Mouse (Mus musculus) stomach, embryonic 15.5 days (tissue): Measurements from ENCODE around the gene BC024978. TPM values are rescaled to one million over a fixed set of nuclear protein-coding genes. Genes with fewer than 3 reads are reported as not detected.

ENCODE experiments used
- ATAC-seq: fragments of 200-750 bp; cut with Nextera tagmentation; 2 replicates; pipeline ENCODE4 v1.8.0; 2017; ENCODE audit warnings: low read depth, moderate number of reproducible peaks, moderate TSS enrichment; ENCODE audit not compliant: insufficient read depth, low FRiP score
- H3K27ac ChIP-seq: fragments of 300-500 bp; sonication (generic); 2 replicates; pipeline ENCODE4 v1.5.1; 2015; ENCODE audit warnings: mild to moderate bottlenecking, inconsistent platforms
- H3K27me3 ChIP-seq: fragments of 300-500 bp; sonication (generic); replicated peaks from 2 replicates; pipeline ENCODE4 v1.6.1; 2015; ENCODE audit warnings: inconsistent platforms
- H3K36me3 ChIP-seq: fragments of 300-500 bp; sonication (generic); 2 replicates; pipeline ENCODE4 v1.6.1; 2015; ENCODE audit warnings: inconsistent platforms
- H3K4me1 ChIP-seq: fragments of 300-500 bp; sonication (generic); 2 replicates; pipeline ENCODE4 v1.6.1; 2015; ENCODE audit warnings: inconsistent platforms
- H3K4me2 ChIP-seq: fragments of 300-500 bp; sonication (generic); 2 replicates; pipeline ENCODE4 v1.6.1; 2015; ENCODE audit warnings: mild to moderate bottlenecking, inconsistent platforms
- H3K4me3 ChIP-seq: fragments of 300-500 bp; sonication (generic); replicated peaks from 2 replicates; pipeline ENCODE4 v1.5.1; 2015; ENCODE audit warnings: inconsistent platforms
- H3K9ac ChIP-seq: fragments of 300-500 bp; sonication (generic); 2 replicates; pipeline ENCODE4 v1.6.1; 2015; ENCODE audit warnings: inconsistent platforms
- H3K9me3 ChIP-seq: fragments of 300-500 bp; sonication (generic); 2 replicates; pipeline ENCODE4 v1.6.1; 2016; ENCODE audit warnings: inconsistent platforms
- WGBS: fragments of 180-500 bp; shearing (Covaris S2); methylation state at CpG from one replicate; pipeline ENCODE4 v1.1.7; 2015; 5-methylcytosine and 5-hydroxymethylcytosine counted together
- polyA plus RNA-seq: library from polyadenylated mRNA; unstranded; fragments of >200 nt; fragmentation: Nextera tagmentation; extraction: Ambion mirVana; gene quantifications from 2 replicates; pipeline ENCODE4 v1.2.1, GENCODE M21; 2015

BC024978 gene
- polyA plus RNA-seq, 1 experiment from 2014 or later: 3.1 TPM

DNA sequence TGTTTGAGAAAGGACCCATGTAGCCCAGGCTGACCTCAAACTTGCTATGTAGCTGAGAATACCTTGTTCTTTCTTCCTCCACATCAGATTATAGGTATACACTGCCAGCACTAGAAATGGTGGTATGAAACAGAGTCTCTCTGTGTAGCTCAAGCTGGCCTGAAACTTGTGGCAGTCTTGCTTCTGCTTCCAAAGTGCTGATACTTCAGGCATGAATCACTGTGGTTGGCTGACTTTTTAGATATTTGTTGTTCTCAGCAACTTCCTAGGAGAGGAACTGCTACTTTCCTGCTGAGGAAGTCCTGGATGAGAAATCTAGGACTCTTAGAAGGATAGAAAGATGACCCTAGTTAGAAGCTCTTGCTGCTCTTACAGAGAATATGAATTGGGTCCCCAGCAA, 2.8 kb downstream of the BC024978 start:
- H3K4me2 ChIP-seq: no peak overlapping the region

DNA sequence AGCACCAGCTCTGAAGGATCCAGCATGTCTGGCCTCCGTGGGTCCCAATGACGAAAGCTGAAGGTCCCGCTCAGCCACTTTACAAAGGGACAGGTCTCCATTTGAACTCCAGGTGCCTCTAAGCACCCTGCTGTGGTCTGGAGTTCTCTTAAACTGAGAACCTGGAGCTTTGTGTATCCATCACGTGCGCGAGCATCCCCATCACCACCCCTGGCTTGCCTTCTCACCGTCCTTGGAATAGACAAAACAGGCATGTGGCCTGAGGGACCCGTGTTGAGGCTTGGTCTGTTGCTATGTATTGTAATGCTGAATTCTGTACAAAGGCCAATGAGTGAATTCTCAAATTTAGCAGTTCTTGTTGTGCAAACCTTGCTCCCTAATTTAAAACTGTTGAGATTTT, 3.2 kb downstream of the BC024978 start:
- peaks cover 19% of the 10 kb centered on the region; the same call in 1 of the 2 replicates for H3K36me3 ChIP-seq

More for the DNA sequence above, 2.8 kb downstream of the BC024978 start:
- H3K27me3 ChIP-seq: no peaks in the 10 kb centered on the region
- ATAC-seq: no peak
- no peak overlapping the region for H3K4me3 ChIP-seq
- no peak overlapping the region for H3K27ac ChIP-seq
- no peaks in the 10 kb centered on the region for H3K9me3 ChIP-seq
- peaks cover 17% of the 10 kb centered on the region for H3K4me1 ChIP-seq
- peaks cover 23% of the 10 kb centered on the region; the same call in 1 of the 2 replicates for H3K36me3 ChIP-seq
- H3K9ac ChIP-seq: no peak overlapping the region

DNA sequence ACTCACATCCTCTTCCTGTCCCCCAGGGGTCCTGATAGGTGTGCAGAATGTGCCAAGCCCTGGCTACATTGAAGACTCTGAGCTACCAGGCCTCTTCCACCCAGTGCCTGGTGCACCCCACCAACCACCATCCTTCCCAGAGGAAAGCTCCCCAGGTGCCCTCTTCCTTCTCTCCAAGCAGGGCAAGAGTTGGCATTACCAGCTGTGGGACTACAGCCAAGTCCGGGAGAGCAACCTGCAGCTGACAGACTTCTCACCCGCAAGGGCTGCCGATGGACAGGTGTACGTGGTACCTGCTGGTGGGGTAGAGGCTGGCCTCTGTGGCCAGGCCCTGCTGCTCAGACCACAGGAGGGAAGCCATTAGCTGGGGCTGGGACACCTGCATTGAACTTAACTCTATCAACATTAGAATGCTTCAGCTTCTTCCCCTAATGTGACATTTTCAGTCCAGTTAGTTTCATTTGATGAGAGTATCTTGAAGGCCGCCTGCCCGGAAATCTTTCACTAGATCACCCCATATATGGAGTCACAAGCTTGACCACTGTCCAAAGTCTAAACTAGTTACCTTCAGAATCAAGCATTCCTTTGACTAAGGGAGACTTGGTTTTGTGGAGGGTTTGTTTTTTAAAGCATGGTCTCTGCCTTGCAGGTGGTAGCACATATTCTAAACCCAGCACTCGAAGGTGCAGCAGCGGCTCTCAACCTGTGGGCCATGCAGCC, 8.3 kb downstream of the BC024978 start:
- Histone ChIP-seq H3K9ac (no peak overlapping the region), H3K4me3 (no peak overlapping the region), H3K9me3 (no peaks in the 10 kb centered on the region), H3K27ac (no peak overlapping the region), H3K4me1 (no peaks in the 10 kb centered on the region), H3K36me3 (peaks cover 22% of the 10 kb centered on the region; the same call in 1 of the 2 replicates), H3K4me2 (no peak overlapping the region), H3K27me3 (no peaks in the 10 kb centered on the region)
- 94% methylated on average over 8 of the region's 8 CpGs for WGBS
- ATAC-seq: no peak; the same call in 1 of the 2 replicates

More for the DNA sequence above, 3.2 kb downstream of the BC024978 start:
- Histone ChIP-seq H3K4me1 (peaks cover 12% of the 10 kb centered on the region; the same call in 1 of the 2 replicates), H3K27me3 (no peaks in the 10 kb centered on the region), H3K27ac (no peak overlapping the region), H3K4me3 (no peak overlapping the region), H3K9me3 (no peaks in the 10 kb centered on the region), H3K9ac (no peak overlapping the region), H3K4me2 (no peak overlapping the region)
- ATAC-seq: no peak
- WGBS: 91% methylated on average over 8 of the region's 8 CpGs

DNA sequence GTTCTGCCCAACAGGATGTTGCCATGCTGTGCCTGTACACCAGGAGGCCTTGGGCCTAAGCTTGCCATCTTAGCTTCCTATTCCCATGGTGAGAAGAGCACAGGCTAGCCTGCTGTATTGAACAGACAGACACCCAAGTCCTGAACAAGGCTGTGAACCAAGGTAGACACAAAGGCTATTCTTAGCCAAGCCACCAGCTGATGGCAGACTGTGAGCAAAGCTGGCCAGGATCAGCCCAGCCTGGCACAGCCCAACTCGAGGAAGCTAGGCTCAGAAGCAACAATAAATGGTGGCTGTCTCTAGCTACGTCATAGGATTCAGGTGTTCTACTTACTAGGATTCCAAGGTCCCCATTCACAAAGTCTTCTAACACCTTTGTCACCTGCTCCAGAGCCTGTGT, 17.0 kb downstream of the BC024978 start:
- 83% methylated on average over 2 of the region's 2 CpGs for WGBS
- no peaks in the 10 kb centered on the region for H3K9me3 ChIP-seq
- no peak overlapping the region for H3K4me2 ChIP-seq
- H3K36me3 ChIP-seq: peaks cover 42% of the 10 kb centered on the region
- H3K4me3 ChIP-seq: no peak overlapping the region
- ATAC-seq: no peak
- H3K4me1 ChIP-seq: no peaks in the 10 kb centered on the region
- no peak overlapping the region for H3K27ac ChIP-seq
- H3K9ac ChIP-seq: no peak overlapping the region
- no peaks in the 10 kb centered on the region for H3K27me3 ChIP-seq

DNA sequence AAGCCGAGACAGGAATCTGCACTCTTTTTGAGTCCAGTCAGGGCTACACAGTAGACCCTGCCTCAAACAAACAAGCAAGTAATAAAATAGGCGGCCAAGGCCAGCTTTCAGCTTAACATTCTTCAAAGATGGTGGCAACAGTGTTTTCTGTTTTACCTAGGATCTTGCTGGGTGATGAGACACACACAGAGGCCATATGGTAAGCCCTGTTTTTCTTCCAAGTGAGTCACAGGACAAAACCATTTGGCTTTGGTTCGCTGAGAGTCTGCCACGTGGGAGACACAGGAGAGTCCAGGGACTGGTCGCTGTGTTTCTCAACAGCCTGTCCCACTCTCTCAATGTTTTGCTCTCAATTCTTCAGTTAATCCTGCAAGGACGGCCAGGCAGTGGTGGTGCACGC, 23.0 kb downstream of the BC024978 start:
- 81% methylated on average over 7 of the region's 7 CpGs for WGBS
- Histone ChIP-seq H3K36me3 (peaks cover 19% of the 10 kb centered on the region), H3K9ac (no peak overlapping the region), H3K9me3 (no peaks in the 10 kb centered on the region), H3K4me3 (no peak overlapping the region), H3K27ac (no peak overlapping the region), H3K4me1 (no peaks in the 10 kb centered on the region), H3K27me3 (no peaks in the 10 kb centered on the region), H3K4me2 (no peak overlapping the region)
- no peak for ATAC-seq

DNA sequence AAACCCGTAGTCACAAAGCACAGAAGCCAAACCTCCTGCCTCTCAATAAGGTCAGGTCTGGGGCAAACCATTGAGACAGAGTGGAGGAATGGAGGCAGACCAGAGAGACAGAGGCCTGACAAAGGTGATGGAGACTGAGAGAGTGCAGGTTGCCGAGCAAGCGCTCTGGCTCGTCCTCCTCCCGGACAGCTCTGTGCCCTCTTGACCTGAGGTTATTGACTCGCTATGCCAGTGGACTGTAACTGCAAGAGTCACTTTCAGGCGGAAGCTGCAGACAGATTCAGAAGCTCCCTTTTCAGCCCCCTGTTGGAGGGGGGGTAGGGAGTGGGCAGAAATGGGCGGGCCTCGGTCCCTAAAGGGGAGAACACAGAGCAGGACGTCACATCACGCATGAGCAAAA, 24.4 kb downstream of the BC024978 start:
- Histone ChIP-seq H3K4me1 (peaks cover 8% of the 10 kb centered on the region), H3K36me3 (peaks cover 16% of the 10 kb centered on the region), H3K4me3 (no peak overlapping the region), H3K9me3 (no peaks in the 10 kb centered on the region), H3K9ac (no peak overlapping the region), H3K4me2 (no peak overlapping the region), H3K27me3 (no peaks in the 10 kb centered on the region), H3K27ac (no peak overlapping the region)
- WGBS: 75% methylated on average over 11 of the region's 11 CpGs
- ATAC-seq: no peak

DNA sequence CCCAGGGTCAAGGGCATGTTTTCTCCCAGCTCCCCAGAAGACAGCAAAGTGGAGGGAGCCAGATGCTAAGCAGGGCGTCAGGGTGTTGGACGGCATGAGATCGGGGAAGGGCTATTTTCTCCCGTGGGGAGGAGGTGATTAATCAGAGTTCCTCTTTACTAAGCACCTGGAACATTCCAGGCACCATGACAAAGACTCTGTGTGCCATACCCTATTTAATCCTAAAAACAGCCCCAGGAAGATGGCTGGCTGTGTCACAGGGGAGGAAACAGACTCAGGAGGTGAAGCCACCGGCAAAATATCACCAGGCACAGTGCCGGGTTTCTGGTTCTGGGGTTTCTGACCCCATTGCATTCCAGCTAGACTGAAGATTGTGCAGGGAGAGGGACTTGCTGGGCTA, 26.4 kb downstream of the BC024978 start:
- Histone ChIP-seq H3K36me3 (peaks cover 12% of the 10 kb centered on the region; the same call in 1 of the 2 replicates), H3K27me3 (no peaks in the 10 kb centered on the region), H3K9ac (no peak overlapping the region), H3K4me2 (no peak overlapping the region), H3K27ac (no peak overlapping the region), H3K4me1 (peaks cover 28% of the 10 kb centered on the region), H3K4me3 (no peak overlapping the region), H3K9me3 (no peaks in the 10 kb centered on the region)
- WGBS: 56% methylated on average over 6 of the region's 6 CpGs
- no peak for ATAC-seq

DNA sequence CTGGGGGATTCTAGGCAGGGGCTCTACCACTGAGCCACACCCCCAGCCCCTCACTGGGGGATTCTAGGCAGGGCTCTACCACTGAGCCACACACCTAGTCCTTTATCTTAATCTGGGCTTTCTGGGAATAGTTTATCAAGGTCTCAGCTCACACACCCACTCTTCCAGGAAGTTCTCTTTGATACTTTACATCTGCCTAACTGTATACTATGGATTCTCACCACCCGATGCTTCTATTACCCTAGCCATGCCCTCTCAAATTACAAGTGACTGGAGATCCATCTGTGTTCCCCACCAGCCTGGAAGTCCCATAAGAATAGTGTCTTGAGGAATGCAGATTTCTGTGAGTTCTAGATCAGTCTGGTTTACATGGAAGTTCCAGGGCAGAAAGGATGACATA, 27.0 kb downstream of the BC024978 start:
- Histone ChIP-seq H3K27me3 (no peaks in the 10 kb centered on the region), H3K4me2 (no peak overlapping the region), H3K9me3 (no peaks in the 10 kb centered on the region), H3K36me3 (peaks cover 12% of the 10 kb centered on the region; the same call in 1 of the 2 replicates), H3K4me1 (peaks cover 34% of the 10 kb centered on the region), H3K9ac (no peak overlapping the region), H3K27ac (no peak overlapping the region), H3K4me3 (no peak overlapping the region)
- no peak; the same call in 1 of the 2 replicates for ATAC-seq
- 61% methylated on average over 1 of the region's 1 CpGs for WGBS

DNA sequence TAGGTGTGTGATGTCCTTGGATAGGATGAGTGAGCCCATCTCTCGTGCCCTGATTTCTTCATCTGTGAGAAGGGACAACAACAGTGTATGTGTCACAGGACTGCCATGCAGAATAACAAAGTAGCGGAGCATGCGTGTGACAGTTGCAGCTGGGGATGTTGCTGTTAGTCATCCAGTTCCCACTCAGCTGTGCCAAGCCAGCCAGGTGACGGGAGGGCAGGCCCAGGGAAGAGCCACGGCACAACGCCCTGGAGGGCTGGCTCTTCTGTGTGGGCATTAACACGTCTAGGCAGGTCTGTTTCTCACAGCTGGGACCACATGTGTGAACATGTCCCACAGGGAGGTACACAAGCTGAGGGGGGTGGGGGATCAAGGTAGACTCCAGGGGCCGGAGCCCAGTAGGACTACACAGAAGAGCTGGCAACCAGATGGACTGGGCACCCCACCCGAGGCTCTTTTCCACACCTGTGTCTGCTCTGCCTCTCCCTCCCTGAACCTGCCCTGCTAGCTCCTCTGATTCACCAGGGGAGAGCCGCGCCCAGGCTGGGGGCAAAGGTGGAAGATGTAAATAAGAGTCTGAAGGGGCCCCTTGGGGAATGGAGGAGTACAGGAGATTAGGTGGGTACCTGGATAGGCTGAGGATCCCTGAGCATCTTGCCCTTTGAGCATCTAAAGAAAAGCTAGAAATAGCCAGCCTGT, 29.4 kb downstream of the BC024978 start:
- Histone ChIP-seq H3K4me2 (peak overlapping the region; percentile 79), H3K4me3 (peak overlapping the region; percentile 90), H3K4me1 (peaks cover 42% of the 10 kb centered on the region), H3K36me3 (0 out of 2 replicates have a peak, but pooled peaks cover under 1% of the 10 kb centered on the region), H3K27ac (peak overlapping the region; percentile 77), H3K9me3 (no peaks in the 10 kb centered on the region), H3K27me3 (no peaks in the 10 kb centered on the region), H3K9ac (no peak overlapping the region; the same call in 1 of the 2 replicates)
- 54% methylated on average over 11 of the region's 11 CpGs for WGBS
- ATAC-seq: peak; percentile 27

DNA sequence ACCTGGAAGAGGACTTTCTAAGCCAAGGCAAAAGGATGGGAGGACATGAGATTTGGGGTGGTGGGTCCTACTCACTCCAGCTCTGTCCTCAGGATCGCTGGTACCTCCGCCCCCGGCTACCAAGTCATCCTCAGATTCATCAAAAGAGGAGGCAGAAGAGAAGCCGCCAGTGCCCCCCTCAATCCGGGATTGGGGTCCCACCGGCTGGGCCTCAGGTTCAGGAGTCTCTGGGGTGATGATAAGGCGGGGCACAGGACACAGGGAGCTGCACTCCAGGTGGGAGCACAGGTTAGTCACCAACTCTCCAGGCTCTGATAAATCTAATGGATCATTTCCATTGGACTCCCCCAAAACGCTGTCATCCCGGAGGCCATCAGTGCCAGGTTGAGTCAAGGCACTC, 31.7 kb downstream of the BC024978 start:
- Histone ChIP-seq H3K4me1 (peaks cover 50% of the 10 kb centered on the region), H3K27me3 (no peaks in the 10 kb centered on the region), H3K9me3 (no peaks in the 10 kb centered on the region), H3K9ac (peak overlapping the region; percentile 94; the same call in 1 of the 2 replicates), H3K4me2 (peak overlapping the region; percentile 79), H3K4me3 (peak overlapping the region; percentile 90), H3K27ac (peak overlapping the region; percentile 91; the same call in 1 of the 2 replicates), H3K36me3 (no peaks in the 10 kb centered on the region)
- ATAC-seq: no peak
- WGBS: 27% methylated on average over 9 of the region's 9 CpGs

DNA sequence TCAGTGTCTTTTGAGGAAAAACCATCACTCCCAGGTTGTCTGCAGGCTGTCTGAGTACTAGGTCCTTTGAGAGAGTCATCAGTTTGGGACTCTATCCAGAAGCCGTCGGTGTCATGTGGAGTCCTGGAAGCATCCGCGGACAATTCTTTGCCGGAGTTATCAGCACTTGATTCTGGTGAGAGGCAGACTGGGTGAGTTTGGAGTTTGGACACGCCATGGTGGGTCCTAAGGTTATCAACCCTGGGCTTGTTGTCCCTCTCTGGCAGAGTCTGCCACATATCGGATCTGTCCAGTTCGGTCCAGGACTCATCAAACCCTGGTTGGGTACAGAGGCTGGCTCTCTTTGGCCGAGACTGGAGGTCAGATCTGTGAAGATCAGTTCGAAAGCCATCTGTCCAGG, 32.1 kb downstream of the BC024978 start:
- under 1% methylated on average over 10 of the region's 10 CpGs for WGBS
- peaks cover 54% of the 10 kb centered on the region for H3K4me1 ChIP-seq
- H3K27ac ChIP-seq: peak overlapping the region; percentile 91
- no peaks in the 10 kb centered on the region for H3K9me3 ChIP-seq
- no peaks in the 10 kb centered on the region for H3K27me3 ChIP-seq
- ATAC-seq: no peak
- peak overlapping the region; percentile 94 for H3K9ac ChIP-seq
- H3K4me3 ChIP-seq: peak overlapping the region; percentile 90
- no peaks in the 10 kb centered on the region for H3K36me3 ChIP-seq
- peak overlapping the region; percentile 79 for H3K4me2 ChIP-seq

DNA sequence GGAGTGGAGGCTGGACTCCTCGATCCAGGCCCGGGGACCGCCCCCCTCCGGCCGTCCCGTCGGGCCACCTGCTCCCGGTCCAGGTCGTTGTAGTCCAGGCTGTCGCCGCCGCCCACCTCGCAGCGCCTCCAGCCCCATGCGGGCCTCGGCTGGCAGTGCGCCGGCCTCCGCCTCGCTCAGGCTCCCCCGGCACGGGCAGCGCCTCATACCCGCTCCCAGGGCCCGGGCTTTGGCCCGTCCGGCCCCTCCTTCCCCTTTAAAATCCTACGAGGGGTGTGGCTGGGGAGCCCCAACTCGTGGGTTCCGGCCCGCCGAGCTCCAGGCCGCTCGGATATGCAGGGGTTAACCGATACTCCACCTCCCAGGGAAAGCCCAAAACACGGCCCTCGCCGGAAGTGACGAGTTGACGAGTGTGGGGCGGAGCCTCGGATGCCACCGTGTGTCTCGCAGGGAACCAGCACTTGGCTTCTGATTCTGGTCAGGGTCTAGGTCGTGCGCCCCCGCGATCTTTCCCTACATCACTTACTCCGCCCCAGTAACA, 32.8 kb downstream of the BC024978 start, which contains the start of gene Itpkc:
Itpkc (minus strand) TSS at position 381 of the 541 bp plus-strand sequence.
- H3K9ac ChIP-seq: peak within 1 kb of the TSS; percentile 94
- H3K4me1 ChIP-seq: peaks cover 55% of the 10 kb centered on the region
- H3K27me3 ChIP-seq: no peaks in the 10 kb centered on the region
- no peaks in the 10 kb centered on the region for H3K36me3 ChIP-seq
- peak within 1 kb of the TSS; percentile 90 for H3K4me3 ChIP-seq
- H3K27ac ChIP-seq: peak within 1 kb of the TSS; percentile 91
- no peaks in the 10 kb centered on the region for H3K9me3 ChIP-seq
- WGBS: under 1% methylated on average over 49 of the region's 49 CpGs
- H3K4me2 ChIP-seq: peak within 1 kb of the TSS; percentile 79
- ATAC-seq: peak; percentile 77
